In the genomic region with DNA sequence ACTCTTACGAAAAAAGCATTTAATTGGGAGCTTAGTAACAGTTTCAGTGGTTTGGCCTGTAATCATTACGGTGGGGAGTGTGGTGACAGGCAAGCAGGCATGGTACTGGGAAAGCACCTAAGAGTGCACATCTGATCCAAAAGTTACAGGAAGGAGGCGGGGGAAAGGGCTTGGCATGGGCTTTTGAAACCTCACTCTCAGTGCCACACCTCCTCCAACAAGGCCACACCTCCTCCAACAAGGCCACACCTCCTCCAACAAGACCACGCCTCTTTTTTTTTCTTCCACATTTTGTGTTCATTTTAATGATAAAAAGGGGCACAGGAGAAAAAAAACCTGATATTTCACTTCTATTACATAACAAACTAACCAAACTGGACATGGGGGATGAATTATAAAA, we compare ENCODE assay signal across 18 mouse cellular contexts. TPM values are rescaled to one million over a fixed set of nuclear protein-coding genes. Genes with fewer than 3 reads are reported as not detected.
DNase-seq lines count a peak whose midpoint lies in the region; ATAC-seq and TF ChIP-seq lines count a peak whose summit lies in the region.
"Had no signal": no experiment of that assay in that cellular context is flagged by ENCODE, and none has a peak within 500 bp of the region (broad histone marks: within the 10 kb centered on the region; RNA-seq: fewer than 3 reads in every experiment).

No protein-coding gene starts in this region.

- no peak overlapping the region for H3K27ac ChIP-seq in liver, adult 2 months (replicated peaks; ENCODE audit: insufficient read depth, low read depth, low read length)
- H3K27ac ChIP-seq in thymus, adult 2 months (ENCODE audit: control insufficient read depth, insufficient read depth, low read length) = no peak overlapping the region
- H3K27ac ChIP-seq: embryonic facial prominence, embryonic 12.5 days; limb, embryonic 13.5 days; stomach, postnatal 0 days had no signal

- no peak for TF ChIP-seq CTCF in liver, adult 2 months (IDR thresholded peaks at IDR 0.05; ENCODE audit: low read depth, low read length)
- TF ChIP-seq CTCF in thymus, adult 2 months (IDR thresholded peaks at IDR 0.05; ENCODE audit: borderline replicate concordance, control insufficient read depth, extremely low read depth, insufficient read depth, low read length, poor library complexity) = no peak

- no peaks in the 10 kb centered on the region for H3K36me3 ChIP-seq in liver, adult 2 months (ENCODE audit: control insufficient read depth, insufficient read depth, low read length)
- peaks cover 11% of the 10 kb centered on the region; the same call in 1 of the 2 replicates for H3K36me3 ChIP-seq in thymus, adult 2 months (ENCODE audit: control insufficient read depth, insufficient read depth, low read length)

- no peak overlapping the region for H3K9ac ChIP-seq in liver, adult 2 months (ENCODE audit: low read depth, low read length)
- H3K9ac ChIP-seq: embryonic facial prominence, embryonic 12.5 days; limb, embryonic 13.5 days had no signal

- H3K79me2 ChIP-seq in liver, adult 2 months (ENCODE audit: control insufficient read depth, insufficient read depth, low read length) = no peaks in the 10 kb centered on the region

- TF ChIP-seq POLR2A in liver, adult 2 months (IDR thresholded peaks at IDR 0.05; ENCODE audit: extremely low read depth, insufficient read depth, low read length) = no peak
- TF ChIP-seq POLR2A in thymus, adult 2 months (IDR thresholded peaks at IDR 0.05; ENCODE audit: control insufficient read depth, extremely low read depth, insufficient read depth, low read length, poor library complexity) = no peak

- DNase-seq in liver, adult 2 months (ENCODE audit: extremely low read depth, low read depth, low spot score) = peak; percentile 68
- no peak for DNase-seq in liver
- peak; percentile 68 for DNase-seq in CD4-positive helper T cell, adult 2 months (ENCODE audit: low read depth, low spot score)
- DNase-seq in NIH3T3 (ENCODE audit: low read depth) = peak; percentile 18
- DNase-seq in thymus, adult 2 months = no peak
- no peak for DNase-seq in ovary, adult 18-20 months (ENCODE audit: low spot score)
- no peak for DNase-seq in spleen, postnatal 4 days (ENCODE audit: low spot score in 2 of 2)
- DNase-seq: adrenal gland, adult 8-10 months; cerebellum, postnatal 14 days; heart, adult 18-20 months; midbrain, embryonic 14.5 days; thymus, postnatal 4 days had no signal

- no peaks in the 10 kb centered on the region for H3K27me3 ChIP-seq in liver, adult 2 months (ENCODE audit: control insufficient read depth, insufficient read depth, low read length)
- H3K27me3 ChIP-seq in thymus, adult 2 months (ENCODE audit: control insufficient read depth, insufficient read depth, low read length) = no peaks in the 10 kb centered on the region
- H3K27me3 ChIP-seq: embryonic facial prominence, embryonic 12.5 days; limb, embryonic 13.5 days had no signal

- no peak overlapping the region for H3K4me3 ChIP-seq in liver, adult 2 months (ENCODE audit: insufficient read depth, low read depth, low read length)
- H3K4me3 ChIP-seq in thymus, adult 2 months (ENCODE audit: control insufficient read depth, insufficient read depth, low read length) = no peak overlapping the region
- H3K4me3 ChIP-seq: embryonic facial prominence, embryonic 12.5 days; limb, embryonic 13.5 days had no signal

- 67% methylated on average over 4 of the region's 4 CpGs for WGBS in liver, adult 2 months
- WGBS in thymus, adult 2 months = 73% methylated on average over 4 of the region's 4 CpGs

- peak; percentile 71 for ATAC-seq in inflammation-experienced regulatory T-cells, adult 6 months
- ATAC-seq: intestine, embryonic 16.5 days had no signal

- H3K4me1 ChIP-seq in liver, adult 2 months (ENCODE audit: control insufficient read depth, insufficient read depth, low read length) = no peaks in the 10 kb centered on the region
- H3K4me1 ChIP-seq in thymus, adult 2 months (replicated peaks; ENCODE audit: control insufficient read depth, insufficient read depth, low read length) = no peaks in the 10 kb centered on the region
- H3K4me1 ChIP-seq: embryonic facial prominence, embryonic 12.5 days; limb, embryonic 13.5 days had no signal

RNA-seq across cellular contexts. Expression of a gene that starts 12.5 kb away (rescaled TPM):
- 0.74 and 1.6 TPM in 2 replicates for total RNA-seq in liver, adult 2 months (2014; rRNA removed)
- polyA plus RNA-seq in liver, adult 2 months (2012; rRNA removed) = 1.9 and 2.1 TPM in 2 replicates
- polyA plus RNA-seq in inflammation-experienced regulatory T-cells, adult 6 months (2017; shearing (Covaris generic)) = 1 to 10 TPM; 3.8 to 5.0 (median 5.0) TPM
- polyA plus RNA-seq in thymus, adult 2 months (2012; rRNA removed) = 39.7 and 57.7 TPM in 2 replicates

RNA-seq across cellular contexts. Expression of a gene that starts 24.1 kb away (rescaled TPM):
- total RNA-seq in liver, adult 2 months (2014; rRNA removed) = 8.7 and 10.7 TPM in 2 replicates
- polyA plus RNA-seq in liver, adult 2 months (2012; rRNA removed) = 16.4 and 22.4 TPM in 2 replicates
- 1 to 10 TPM; 7.6 to 8.7 (median 7.6) TPM for polyA plus RNA-seq in inflammation-experienced regulatory T-cells, adult 6 months (2017; shearing (Covaris generic))
- 31.5 and 32.0 TPM in 2 replicates for polyA plus RNA-seq in thymus, adult 2 months (2012; rRNA removed)

RNA-seq across cellular contexts. Expression of a gene that starts 32.9 kb away (rescaled TPM):
- total RNA-seq in liver, adult 2 months (2014; rRNA removed) = 0.81 and 0.92 TPM in 2 replicates
- polyA plus RNA-seq in liver, adult 2 months (2012; rRNA removed) = 0.40 and 0.84 TPM in 2 replicates
- 1 to 10 TPM in 2 of 3 experiments, under 1 TPM in 1; 0.53 to 2.1 (median 1.1) TPM for polyA plus RNA-seq in inflammation-experienced regulatory T-cells, adult 6 months (2017; shearing (Covaris generic))
- 39.1 and 51.0 TPM in 2 replicates for polyA plus RNA-seq in thymus, adult 2 months (2012; rRNA removed)

RNA-seq across cellular contexts. Expression of a gene that starts 33.5 kb away (rescaled TPM):
- under 0.01 TPM in 1 of 2 replicates, not detected in the other for total RNA-seq in liver, adult 2 months (2014; rRNA removed)
- 0.04 TPM in 1 of 2 replicates, not detected in the other for polyA plus RNA-seq in liver, adult 2 months (2012; rRNA removed)
- under 1 TPM in 1 of 3 experiments, not detected in 2; 0.04 TPM for polyA plus RNA-seq in inflammation-experienced regulatory T-cells, adult 6 months (2017; shearing (Covaris generic))
- 0.19 and 0.23 TPM in 2 replicates for polyA plus RNA-seq in thymus, adult 2 months (2012; rRNA removed)
- polyA plus RNA-seq: neural tube, embryonic 11.5 days had no signal

RNA-seq across cellular contexts. Expression of a gene that starts 52.6 kb away (rescaled TPM):
- 6.4 and 7.5 TPM in 2 replicates for total RNA-seq in liver, adult 2 months (2014; rRNA removed)
- polyA plus RNA-seq in liver, adult 2 months (2012; rRNA removed) = 9.1 and 14.3 TPM in 2 replicates
- polyA plus RNA-seq in inflammation-experienced regulatory T-cells, adult 6 months (2017; shearing (Covaris generic)) = 10 to 100 TPM; 15.6 to 43.4 (median 39.6) TPM
- 59.2 and 60.4 TPM in 2 replicates for polyA plus RNA-seq in thymus, adult 2 months (2012; rRNA removed)

Comparison
In these comparisons a context has a peak if more than half of its experiments do, and no peak if none do; other contexts are left out.
1. DNase-seq: peak in liver, adult 2 months (single experiment), CD4-positive helper T cell, adult 2 months (single experiment) and NIH3T3 (single experiment); none in liver (single experiment), thymus, adult 2 months (single experiment), ovary, adult 18-20 months (single experiment) and spleen, postnatal 4 days (0 of 2).
2. RNA of a gene that starts 32.9 kb away (polyA plus RNA-seq): 39.1 to 51.0 TPM in thymus, adult 2 months; 0.53 to 2.1 TPM in inflammation-experienced regulatory T-cells, adult 6 months and 0.40 to 0.84 TPM in liver, adult 2 months; every median in the first group is over 10 times any median in the second.